Comparison of ENCODE assay signal across 15 mouse cellular contexts in genomic region chr17:3209581-3209980, GRCm38 (mm10).
"Had no signal": no experiment of that assay in that cellular context is flagged by ENCODE, and none has a peak within 500 bp of the region (broad histone marks: within the 10 kb centered on the region; RNA-seq: fewer than 3 reads in every experiment).

No protein-coding gene starts in this region.

- H3K4me1 ChIP-seq: midbrain, embryonic 10.5 days; neural tube, embryonic 12.5 days had no signal

- H3K9ac ChIP-seq: limb, embryonic 13.5 days; liver, embryonic 15.5 days; lung, embryonic 15.5 days; neural tube, embryonic 12.5 days had no signal

- H3K4me3 ChIP-seq: limb, embryonic 13.5 days; liver, embryonic 15.5 days; lung, embryonic 15.5 days; midbrain, embryonic 10.5 days; myocyte; neural tube, embryonic 12.5 days had no signal

- H3K27ac ChIP-seq: kidney, postnatal 0 days; limb, embryonic 13.5 days; liver, embryonic 15.5 days; lung, embryonic 15.5 days; midbrain, embryonic 10.5 days; neural tube, embryonic 12.5 days had no signal

- H3K4me2 ChIP-seq: limb, embryonic 13.5 days; liver, embryonic 15.5 days; lung, embryonic 15.5 days; neural tube, embryonic 12.5 days had no signal

- H3K27me3 ChIP-seq: limb, embryonic 13.5 days; liver, embryonic 15.5 days; lung, embryonic 15.5 days; neural tube, embryonic 12.5 days had no signal

- H3K9me3 ChIP-seq: limb, embryonic 13.5 days; liver, embryonic 15.5 days; lung, embryonic 15.5 days; midbrain, embryonic 10.5 days; neural tube, embryonic 12.5 days had no signal

- H3K36me3 ChIP-seq: neural tube, embryonic 12.5 days had no signal

- DNase-seq: kidney, adult 11 months; kidney, adult 9 months; kidney, postnatal 36 days; left cerebral cortex, postnatal 4 days; midbrain, embryonic 14.5 days; right cerebral cortex, postnatal 14 days; thymus, adult 18-20 months; thymus, postnatal 36 days had no signal
